Mouse (Mus musculus) heart, adult 2 months (tissue): ENCODE measurements at regions not wholly inside any gene's neighbourhood (a gene's known extent, or its start where the extent isn't known, plus 50 kb on each side); places are given as distances from the start of the nearest gene placed in this dataset.

Experiments used
- CTCF ChIP-seq: fragments of 200-600 bp; IDR thresholded peaks from 2 replicates; pipeline ENCODE4 v1.8.1; 2022; ENCODE audit warnings: antibody characterized with exemption, mild to moderate bottlenecking, moderate library complexity
- POLR2A ChIP-seq: fragments of 200-500 bp; IDR thresholded peaks from 2 replicates; pipeline ENCODE4 v1.6.1; 2011; ENCODE audit warnings: mild to moderate bottlenecking, low read depth, low read length, control low read depth; ENCODE audit not compliant: insufficient read depth

GRCm38 (mm10) chr11:71947161-71947560 lies 90.1 kb downstream of the Aipl1 start:
- TF ChIP-seq CTCF (no peak), POLR2A (no peak)
